Mouse (Mus musculus): ENCODE results near the gene Olfr133.
"Not testable (repeated sequence)": the region's sequence is repeated elsewhere in the genome, so short reads cannot be mapped to it uniquely, and the experiment has no call there.

The Olfr133 gene

DNA sequence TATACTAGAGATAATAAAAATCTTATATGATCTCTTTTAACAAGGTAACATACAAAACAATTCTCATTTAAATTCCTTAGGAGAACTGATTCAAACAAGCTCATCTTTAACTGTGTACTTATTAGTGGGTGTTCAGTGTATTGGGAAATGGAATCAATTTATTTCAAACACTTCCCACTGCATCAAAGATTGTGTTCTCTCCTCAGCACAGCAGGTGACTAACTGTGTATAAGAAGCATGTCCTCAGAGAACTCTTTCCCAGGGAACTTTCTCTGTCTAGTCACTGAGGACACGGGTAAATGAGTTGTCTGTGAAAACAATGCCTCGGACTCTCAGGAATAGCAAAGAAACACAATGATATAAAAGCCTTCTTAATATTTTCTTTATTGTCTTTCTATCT lies at the start of gene Olfr133:
Gene Olfr133, plus strand, starts transcription at position 301 of the 400 bp plus-strand sequence.
- DNase-seq (ENCODE audit: low spot score in 2 of 2) = no peak

DNA sequence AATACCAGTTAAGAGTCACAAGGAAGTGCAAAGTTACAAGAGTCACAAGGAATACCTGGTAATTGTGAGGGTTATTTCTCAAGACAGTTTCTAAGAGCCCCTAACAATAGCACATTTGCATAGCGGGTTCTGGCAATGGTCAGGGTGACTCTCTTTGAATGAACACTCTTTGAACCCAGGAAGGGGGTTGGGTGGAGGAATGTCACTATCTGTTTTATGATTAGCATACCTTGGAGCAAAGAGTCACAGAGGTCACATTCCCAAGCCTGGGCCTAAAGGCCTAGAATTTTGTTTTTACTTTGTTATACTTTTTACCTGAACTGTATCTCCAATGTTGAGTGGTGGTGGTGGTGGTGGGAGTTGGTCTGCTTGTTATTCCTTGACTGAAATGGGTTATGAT lies 20.9 kb upstream of the Olfr133 start:
- not testable (repeated sequence) for DNase-seq (ENCODE audit: low spot score in 2 of 2)

DNA sequence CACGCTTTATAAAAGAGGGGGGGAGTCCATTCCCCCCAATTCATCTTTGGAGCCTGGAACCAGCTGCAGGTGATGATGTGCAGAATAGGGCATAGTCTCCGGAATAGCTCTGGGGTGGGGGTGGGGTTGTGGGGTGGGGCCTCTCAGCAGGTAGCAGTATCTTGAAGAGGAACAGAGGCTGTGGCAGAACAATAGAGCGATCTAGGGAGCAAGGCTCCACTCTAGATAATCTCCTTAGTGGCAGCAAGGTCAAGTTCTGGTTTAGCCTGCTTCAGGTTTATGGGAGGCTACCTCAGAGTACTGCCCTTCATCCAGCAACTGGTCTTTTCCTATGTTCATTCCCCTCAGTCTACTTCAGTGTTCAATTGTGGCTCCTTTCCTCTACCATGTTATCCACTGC lies 19.7 kb upstream of the Olfr133 start:
- DNase-seq (ENCODE audit: low spot score in 2 of 2) = not testable (repeated sequence)

DNA sequence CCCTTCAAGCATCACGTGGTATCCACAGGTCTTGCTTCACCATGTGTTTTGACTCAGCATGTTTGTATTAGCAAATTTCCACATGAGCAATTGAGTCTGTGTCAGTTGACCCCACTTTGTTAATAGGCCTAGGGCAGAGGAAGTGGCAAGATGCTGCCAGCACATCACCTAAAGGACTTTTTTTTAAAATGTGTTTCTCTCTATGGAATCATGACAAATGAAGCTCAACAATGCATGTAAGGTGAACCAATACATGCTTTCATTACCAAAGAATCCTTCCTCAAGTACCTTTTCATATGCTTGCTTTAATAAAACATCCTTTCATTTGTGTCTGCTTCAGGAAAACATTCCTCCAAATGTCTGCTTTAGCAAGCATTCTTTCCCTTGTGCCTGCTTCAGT lies 10.7 kb upstream of the Olfr133 start, which contains the start of gene Olfr132:
Gene Olfr132, minus strand, starts transcription at position 101 of the 400 bp plus-strand sequence.
- DNase-seq (ENCODE audit: low spot score in 2 of 2) = no peak

DNA sequence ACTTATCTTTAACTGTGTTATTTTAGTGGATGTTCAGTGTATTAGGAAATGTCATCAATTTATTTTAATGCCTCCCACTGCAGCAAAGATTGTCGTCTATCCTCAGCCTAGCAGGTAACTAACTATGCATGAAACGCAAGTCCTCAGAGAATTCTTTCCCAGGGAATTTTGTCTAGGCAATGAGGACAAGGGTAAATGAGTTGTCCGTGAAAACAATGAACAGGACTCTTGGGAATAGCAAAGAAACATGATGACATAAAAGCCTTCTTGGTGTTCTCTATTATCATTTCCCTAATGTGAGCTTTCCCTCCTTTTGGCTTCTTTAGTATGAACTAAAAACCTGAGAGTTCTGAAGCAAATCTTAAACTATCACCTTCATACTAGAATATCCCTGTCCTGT lies 26.0 kb downstream of the Olfr133 start, which contains the start of gene Olfr134:
Gene Olfr134, plus strand, starts transcription at position 301 of the 400 bp plus-strand sequence.
- DNase-seq (ENCODE audit: low spot score in 2 of 2) = no peak

All from heart, adult 9 months (tissue).